ENCODE assay signal across 8 mouse cellular contexts in genomic region chr1:106796987-106797779, GRCm38 (mm10). TPM values are rescaled to one million over a fixed set of nuclear protein-coding genes. Genes with fewer than 3 reads are reported as not detected.
DNase-seq lines count a peak whose midpoint lies in the region; ATAC-seq and TF ChIP-seq lines count a peak whose summit lies in the region.

No protein-coding gene starts in this region.

- DNase-seq in frontal cortex, postnatal 14 days (ENCODE audit: low spot score in 2 of 2): no peak
- no peak for DNase-seq in natural killer cell, adult 2 months (ENCODE audit: low spot score in 2 of 2)
- no peak for DNase-seq in adrenal gland, adult 8-10 months
- no peak for DNase-seq in thymus, adult 2 months

- H3K36me3 ChIP-seq in ES-Bruce4 (ENCODE audit: control insufficient read depth, insufficient read depth, low read length, poor library complexity, severe bottlenecking): peaks cover 4% of the 10 kb centered on the region; the same call in 1 of the 2 replicates
- no peaks in the 10 kb centered on the region for H3K36me3 ChIP-seq in heart, embryonic 14.5 days (ENCODE audit: control insufficient read depth, insufficient read depth, low read length)
- H3K36me3 ChIP-seq in macrophage (ENCODE audit: inconsistent target): no peaks in the 10 kb centered on the region
- H3K36me3 ChIP-seq in thymus, adult 2 months (ENCODE audit: control insufficient read depth, insufficient read depth, low read length): no peaks in the 10 kb centered on the region

- no peaks in the 10 kb centered on the region for H3K27me3 ChIP-seq in ES-Bruce4 (ENCODE audit: control insufficient read depth, insufficient read depth, low read length, poor library complexity, severe bottlenecking)
- no peaks in the 10 kb centered on the region for H3K27me3 ChIP-seq in heart, embryonic 14.5 days (ENCODE audit: control insufficient read depth, insufficient read depth, low read length)
- no peaks in the 10 kb centered on the region for H3K27me3 ChIP-seq in thymus, adult 2 months (ENCODE audit: control insufficient read depth, insufficient read depth, low read length)

- TF ChIP-seq EP300 in ES-Bruce4 (IDR thresholded peaks at IDR 0.05; ENCODE audit: insufficient read depth, low read depth, low read length): no peak

- peaks cover 43% of the 10 kb centered on the region for H3K79me2 ChIP-seq in macrophage (ENCODE audit: inconsistent target)

- H3K27ac ChIP-seq in ES-Bruce4 (ENCODE audit: insufficient read depth, low read length): no peak overlapping the region
- H3K27ac ChIP-seq in heart, embryonic 14.5 days (replicated peaks in 1 of 2; ENCODE audit: control insufficient read depth in 1 of 2, insufficient read depth in 1 of 2, low read depth in 2 of 2, low read length in 2 of 2): peak overlapping the region in 1 of 2 experiments; percentile 94; a peak in 1 of 4 replicates
- H3K27ac ChIP-seq in macrophage: peak overlapping the region; percentile 51
- H3K27ac ChIP-seq in thymus, adult 2 months (ENCODE audit: control insufficient read depth, insufficient read depth, low read length): no peak overlapping the region

- H3K4me3 ChIP-seq in ES-Bruce4 (ENCODE audit: low read depth, low read length) (peak overlapping the region; percentile 61), macrophage (ENCODE audit: inconsistent target) (peak overlapping the region; percentile 87)
- H3K4me3 ChIP-seq in heart, embryonic 14.5 days (ENCODE audit: control insufficient read depth in 1 of 2, insufficient read depth in 1 of 2, low read depth in 1 of 2, low read length in 2 of 2): peak overlapping the region in 1 of 2 experiments; percentile 100; a peak in 3 of 4 replicates
- no peak overlapping the region for H3K4me3 ChIP-seq in thymus, adult 2 months (ENCODE audit: control insufficient read depth, insufficient read depth, low read length)

- H3K4me2 ChIP-seq in heart, embryonic 14.5 days (ENCODE audit: low read length): peak overlapping the region; percentile 83

- no peak for TF ChIP-seq CTCF in ES-Bruce4 (IDR thresholded peaks at IDR 0.05; ENCODE audit: low read depth, low read length)
- TF ChIP-seq CTCF in thymus, adult 2 months (IDR thresholded peaks at IDR 0.05; ENCODE audit: borderline replicate concordance, control insufficient read depth, extremely low read depth, insufficient read depth, low read length, poor library complexity): no peak

- H3K9ac ChIP-seq in ES-Bruce4 (ENCODE audit: low read depth, poor library complexity, severe bottlenecking): peak overlapping the region; percentile 31
- H3K9ac ChIP-seq in heart, embryonic 14.5 days (ENCODE audit: low read length): peak overlapping the region; percentile 97

- TF ChIP-seq POLR2A in ES-Bruce4 (IDR thresholded peaks at IDR 0.05; ENCODE audit: insufficient read depth, low read length): no peak
- no peak for TF ChIP-seq POLR2A in thymus, adult 2 months (IDR thresholded peaks at IDR 0.05; ENCODE audit: control insufficient read depth, extremely low read depth, insufficient read depth, low read length, poor library complexity)

- 64% methylated on average over 7 of the region's 7 CpGs for WGBS in heart, embryonic 14.5 days
- WGBS in macrophage (ENCODE audit: missing documents): 55% methylated on average over 7 of the region's 7 CpGs
- 62% methylated on average over 7 of the region's 7 CpGs for WGBS in thymus, adult 2 months

- H3K4me1 ChIP-seq in ES-Bruce4 (ENCODE audit: control insufficient read depth, insufficient read depth, low read length): peaks cover 5% of the 10 kb centered on the region
- H3K4me1 ChIP-seq in heart, embryonic 14.5 days (ENCODE audit: control insufficient read depth in 2 of 2, insufficient read depth in 2 of 2, low read length in 2 of 2): peaks cover 0 to 15% of the 10 kb centered on the region in 2 experiments; a peak in 2 of 4 replicates
- no peaks in the 10 kb centered on the region for H3K4me1 ChIP-seq in thymus, adult 2 months (replicated peaks; ENCODE audit: control insufficient read depth, insufficient read depth, low read length)

- no peaks in the 10 kb centered on the region for H3K9me3 ChIP-seq in ES-Bruce4 (replicated peaks; ENCODE audit: control insufficient read depth, insufficient read depth, low read length, poor library complexity, severe bottlenecking)
- H3K9me3 ChIP-seq in heart, embryonic 14.5 days (ENCODE audit: control insufficient read depth, low read length): no peaks in the 10 kb centered on the region

- 0 out of 2 replicates have a peak, but pooled peaks have one; percentile 6 for ATAC-seq in frontal cortex, adult (ENCODE audit: low TSS enrichment)
- ATAC-seq in heart, embryonic 14.5 days (ENCODE audit: insufficient number of reproducible peaks, insufficient read depth, low FRiP score, low read depth): no peak

RNA-seq across cellular contexts. Expression of gene Vps4b, which starts 0.7 kb away (rescaled TPM):
- polyA plus RNA-seq in ES-Bruce4 (2011; ENCODE audit: insufficient read depth, insufficient read length, low read depth, missing spikeins) (110 and 121 TPM in 2 replicates), macrophage (2018) (90.5 to 143 TPM (median 103 TPM) in 3 replicates)
- 41.1 and 45.1 TPM in 2 replicates for polyA plus RNA-seq in heart, embryonic 14.5 days (2014; fragmentation: Nextera tagmentation; extraction: Ambion mirVana)
- total RNA-seq in macrophage (2018; cell fraction: chromatin; rRNA removed): 100 to 1,000 TPM; 131 to 448 (median 234) TPM
- 100 to 1,000 TPM; 102 to 127 (median 114) TPM for total RNA-seq in macrophage (2018; cell fraction: cytosol; rRNA removed)
- 100 to 1,000 TPM; 118 to 228 (median 151) TPM for total RNA-seq in macrophage (2018; cell fraction: nucleus; rRNA removed)
- total RNA-seq in adrenal gland, adult 8-10 months (2022): 100 to 1,000 TPM in 3 of 4 experiments, 10 to 100 TPM in 1; 98.5 to 116 (median 108) TPM
- 19.8 and 21.4 TPM in 2 replicates for polyA plus RNA-seq in thymus, adult 2 months (2012; rRNA removed)

RNA-seq across cellular contexts. Expression of gene Kdsr, which starts 37.7 kb away (rescaled TPM):
- polyA plus RNA-seq in ES-Bruce4 (2011; ENCODE audit: insufficient read depth, insufficient read length, low read depth, missing spikeins) (49.3 and 52.5 TPM in 2 replicates), macrophage (2018) (2.6 to 3.9 TPM (median 3.1 TPM) in 3 replicates)
- polyA plus RNA-seq in heart, embryonic 14.5 days (2014; fragmentation: Nextera tagmentation; extraction: Ambion mirVana): 9.8 and 11.2 TPM in 2 replicates
- total RNA-seq in macrophage (2018; cell fraction: chromatin; rRNA removed): 10 to 100 TPM in 9 of 26 experiments, 1 to 10 TPM in 17; 1.8 to 19.6 (median 8.7) TPM
- total RNA-seq in macrophage (2018; cell fraction: cytosol; rRNA removed): 1 to 10 TPM; 1.7 to 6.2 (median 3.1) TPM
- 10 to 100 TPM in 7 of 26 experiments, 1 to 10 TPM in 19; 2.9 to 15.0 (median 6.9) TPM for total RNA-seq in macrophage (2018; cell fraction: nucleus; rRNA removed)
- 10 to 100 TPM; 43.0 to 45.7 (median 45.4) TPM for total RNA-seq in adrenal gland, adult 8-10 months (2022)
- polyA plus RNA-seq in thymus, adult 2 months (2012; rRNA removed): 12.3 and 17.1 TPM in 2 replicates
